27 mouse cellular contexts compared by ENCODE assay signal in the genomic region with DNA sequence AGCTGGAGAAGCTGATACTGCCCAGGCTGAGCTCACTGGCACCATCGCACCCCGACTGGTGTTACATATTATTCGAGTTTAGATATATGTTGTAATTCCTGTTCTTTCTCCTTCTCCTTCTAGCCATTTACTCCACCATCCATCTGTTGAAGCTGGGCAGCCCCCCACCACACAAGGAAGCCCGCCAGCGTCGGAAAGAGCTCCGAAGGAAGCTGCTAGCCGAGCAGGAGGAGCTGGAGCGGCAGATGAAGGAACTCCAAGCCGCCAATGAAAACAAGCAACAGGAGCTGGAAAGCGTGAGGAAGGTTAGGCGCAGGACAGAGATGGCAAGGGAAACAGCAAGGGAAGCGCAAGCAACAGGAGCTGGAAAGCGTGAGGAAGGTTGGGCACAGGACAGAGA. TPM values are rescaled to one million over a fixed set of nuclear protein-coding genes. Genes with fewer than 3 reads are reported as not detected.
DNase-seq lines count a peak whose midpoint lies in the region; ATAC-seq and TF ChIP-seq lines count a peak whose summit lies in the region.
"Had no signal": no experiment of that assay in that cellular context is flagged by ENCODE, and none has a peak within 500 bp of the region (broad histone marks: within the 10 kb centered on the region; RNA-seq: fewer than 3 reads in every experiment).

No protein-coding gene starts in this region.

- no peaks in the 10 kb centered on the region for H3K27me3 ChIP-seq in hindbrain, embryonic 13.5 days
- no peaks in the 10 kb centered on the region for H3K27me3 ChIP-seq in hindbrain, embryonic 14.5 days (ENCODE audit: control insufficient read depth, insufficient read depth, low read length)
- H3K27me3 ChIP-seq in megakaryocyte, embryonic 14.5 days (replicated peaks) = no peaks in the 10 kb centered on the region
- H3K27me3 ChIP-seq: embryonic facial prominence, embryonic 12.5 days; hindbrain, embryonic 15.5 days; liver, embryonic 15.5 days; lung, embryonic 15.5 days; stomach, embryonic 15.5 days had no signal

- no peaks in the 10 kb centered on the region; the same call in 1 of the 2 replicates for H3K4me1 ChIP-seq in hindbrain, embryonic 13.5 days (replicated peaks)
- H3K4me1 ChIP-seq in hindbrain, embryonic 14.5 days (replicated peaks; ENCODE audit: control insufficient read depth, insufficient read depth, low read length) = no peaks in the 10 kb centered on the region
- H3K4me1 ChIP-seq in megakaryocyte, embryonic 14.5 days = peaks cover 62% of the 10 kb centered on the region
- peaks cover 8% of the 10 kb centered on the region; the same call in 1 of the 2 replicates for H3K4me1 ChIP-seq in bone marrow, adult 2 months (ENCODE audit: control insufficient read depth, insufficient read depth, low read length)
- H3K4me1 ChIP-seq: embryonic facial prominence, embryonic 12.5 days; hindbrain, embryonic 15.5 days; lung, embryonic 15.5 days; stomach, embryonic 15.5 days had no signal

- H3K4me3 ChIP-seq in hindbrain, embryonic 13.5 days = no peak overlapping the region
- H3K4me3 ChIP-seq in hindbrain, embryonic 14.5 days (replicated peaks; ENCODE audit: low read length) = no peak overlapping the region
- H3K4me3 ChIP-seq in megakaryocyte, embryonic 14.5 days (replicated peaks) = peak overlapping the region; percentile 79
- H3K4me3 ChIP-seq in bone marrow, adult 2 months (replicated peaks; ENCODE audit: control insufficient read depth, low read depth, low read length) = no peak overlapping the region
- H3K4me3 ChIP-seq in macrophage (ENCODE audit: inconsistent target) = no peak overlapping the region
- H3K4me3 ChIP-seq: embryonic facial prominence, embryonic 12.5 days; gastrocnemius, adult 2 months; hindbrain, embryonic 15.5 days; liver, embryonic 15.5 days; lung, embryonic 15.5 days; stomach, embryonic 15.5 days had no signal

- WGBS in hindbrain, embryonic 13.5 days = 90% methylated on average over 14 of the region's 14 CpGs
- WGBS in hindbrain, embryonic 14.5 days = 85% methylated on average over 14 of the region's 14 CpGs
- WGBS in bone marrow, adult 2 months = 78% methylated on average over 14 of the region's 14 CpGs
- 92% methylated on average over 14 of the region's 14 CpGs for WGBS in macrophage (ENCODE audit: missing documents)

- DNase-seq in hindbrain, embryonic 14.5 days (ENCODE audit: low spot score) = no peak
- no peak for DNase-seq in urinary bladder, postnatal 4 days (ENCODE audit: low spot score in 2 of 2)
- DNase-seq: adrenal gland, adult 2 months; cerebellum, adult 11-12 months; cerebellum, adult 9-11 months; embryo, embryonic 11 days; gastrocnemius, adult 2 months; gastrocnemius, postnatal 36 days; heart, adult 18-20 months; heart, postnatal 4 days; kidney, adult 11 months; kidney, postnatal 14 days; midbrain, embryonic 14.5 days; thymus, postnatal 14 days had no signal

- no peaks in the 10 kb centered on the region; the same call in 1 of the 2 replicates for H3K36me3 ChIP-seq in hindbrain, embryonic 13.5 days
- no peaks in the 10 kb centered on the region for H3K36me3 ChIP-seq in hindbrain, embryonic 14.5 days (replicated peaks; ENCODE audit: control insufficient read depth, insufficient read depth)
- peaks cover 37% of the 10 kb centered on the region for H3K36me3 ChIP-seq in megakaryocyte, embryonic 14.5 days (replicated peaks; ENCODE audit: low read length)
- peaks cover 27% of the 10 kb centered on the region for H3K36me3 ChIP-seq in macrophage (ENCODE audit: inconsistent target)
- H3K36me3 ChIP-seq: hindbrain, embryonic 15.5 days had no signal

- no peak overlapping the region for H3K4me2 ChIP-seq in hindbrain, embryonic 13.5 days
- H3K4me2 ChIP-seq in hindbrain, embryonic 14.5 days (replicated peaks) = no peak overlapping the region
- H3K4me2 ChIP-seq: embryonic facial prominence, embryonic 12.5 days; hindbrain, embryonic 15.5 days; liver, embryonic 15.5 days; lung, embryonic 15.5 days; stomach, embryonic 15.5 days had no signal

- H3K27ac ChIP-seq in hindbrain, embryonic 13.5 days = 0 out of 2 replicates have a peak overlapping the region, but pooled peaks have one; percentile 18
- H3K27ac ChIP-seq in hindbrain, embryonic 14.5 days = no peak overlapping the region
- H3K27ac ChIP-seq in bone marrow, adult 2 months (ENCODE audit: control insufficient read depth, insufficient read depth, low read depth, low read length, poor library complexity) = peak overlapping the region; percentile 54; the same call in 1 of the 2 replicates
- H3K27ac ChIP-seq in macrophage = peak overlapping the region; percentile 66
- H3K27ac ChIP-seq: embryonic facial prominence, embryonic 12.5 days; gastrocnemius, adult 2 months; hindbrain, embryonic 15.5 days; liver, embryonic 15.5 days; lung, embryonic 15.5 days; stomach, embryonic 15.5 days had no signal

- H3K79me2 ChIP-seq in macrophage (ENCODE audit: inconsistent target) = peaks cover 11% of the 10 kb centered on the region; the same call in 1 of the 2 replicates

- TF ChIP-seq CTCF in bone marrow, adult 2 months (IDR thresholded peaks at IDR 0.05; ENCODE audit: control insufficient read depth, insufficient read depth, low read length) = no peak

- H3K9ac ChIP-seq in hindbrain, embryonic 13.5 days = no peak overlapping the region
- H3K9ac ChIP-seq in hindbrain, embryonic 14.5 days = no peak overlapping the region
- H3K9ac ChIP-seq: embryonic facial prominence, embryonic 12.5 days; hindbrain, embryonic 15.5 days; liver, embryonic 15.5 days; lung, embryonic 15.5 days; stomach, embryonic 15.5 days had no signal

- ATAC-seq in hindbrain, embryonic 13.5 days (ENCODE audit: low FRiP score) = no peak
- no peak for ATAC-seq in hindbrain, embryonic 14.5 days (ENCODE audit: low FRiP score)
- no peak for ATAC-seq in megakaryocyte, adult 5-6 weeks (ENCODE audit: poor library complexity, severe bottlenecking)
- ATAC-seq: activated CD4-positive, CD25-positive, alpha-beta regulatory T cell, adult 4 months; forebrain, embryonic 14.5 days; inflammation-experienced regulatory T-cells, adult 6 months had no signal

- no peak for TF ChIP-seq POLR2A in bone marrow, adult 2 months (IDR thresholded peaks at IDR 0.05; ENCODE audit: borderline replicate concordance, control insufficient read depth, low read depth, low read length)

- H3K9me3 ChIP-seq in hindbrain, embryonic 13.5 days = no peaks in the 10 kb centered on the region
- no peaks in the 10 kb centered on the region for H3K9me3 ChIP-seq in hindbrain, embryonic 14.5 days (ENCODE audit: control insufficient read depth, low read length)
- no peaks in the 10 kb centered on the region for H3K9me3 ChIP-seq in megakaryocyte, embryonic 14.5 days
- H3K9me3 ChIP-seq: embryonic facial prominence, embryonic 12.5 days; hindbrain, embryonic 15.5 days; liver, embryonic 15.5 days; lung, embryonic 15.5 days; stomach, embryonic 15.5 days had no signal

RNA-seq across cellular contexts. Expression of a gene that starts 48.3 kb away (rescaled TPM):
- polyA plus RNA-seq in hindbrain, embryonic 13.5 days (2015; fragmentation: Nextera tagmentation; extraction: Ambion mirVana) = 10.9 and 11.2 TPM in 2 replicates
- polyA plus RNA-seq in hindbrain, embryonic 14.5 days (2014; fragmentation: Nextera tagmentation; extraction: Ambion mirVana) = 10.1 and 12.0 TPM in 2 replicates
- polyA plus RNA-seq in megakaryocyte, embryonic 14.5 days (2012; ENCODE audit: insufficient read depth, low replicate concordance) = 4.5 and 8.4 TPM in 2 replicates
- 29.5 and 33.6 TPM in 2 replicates for total RNA-seq in megakaryocyte, adult 5-6 weeks (2015)
- total RNA-seq in megakaryocyte, adult 5-6 weeks (2017) = 67.6 and 73.0 TPM in 2 replicates
- polyA plus RNA-seq in bone marrow, adult 2 months (2011; ENCODE audit: insufficient read depth, insufficient read length, low replicate concordance, missing spikeins) = 12.6 and 23.1 TPM in 2 replicates
- 1,000 to 10,000 TPM in 1 of 26 experiments, 100 to 1,000 TPM in 25; 109 to 1,215 (median 168) TPM for total RNA-seq in macrophage (2018; cell fraction: chromatin; rRNA removed)
- total RNA-seq in macrophage (2018; cell fraction: cytosol; rRNA removed) = 100 to 1,000 TPM in 4 of 26 experiments, 10 to 100 TPM in 22; 49.9 to 246 (median 55.3) TPM
- 100 to 1,000 TPM in 21 of 26 experiments, 10 to 100 TPM in 5; 92.3 to 689 (median 138) TPM for total RNA-seq in macrophage (2018; cell fraction: nucleus; rRNA removed)
- 47.8 to 56.9 TPM (median 50.1 TPM) in 3 replicates for polyA plus RNA-seq in macrophage (2018)
